Mouse (Mus musculus) CD4-positive, CD25-positive, alpha-beta regulatory T cell, adult 2 months (primary cell): Measurements from ENCODE around the gene Paqr7.
"Not testable (repeated sequence)": the region's sequence is repeated elsewhere in the genome, so short reads cannot be mapped to it uniquely, and the experiment has no call there.

Experiments used
- DNase-seq: peaks from one replicate; pipeline ENCODE4 v3.0.0-alpha.2; 2012; ENCODE audit warnings: low read depth, low spot score

Paqr7 gene

DNA sequence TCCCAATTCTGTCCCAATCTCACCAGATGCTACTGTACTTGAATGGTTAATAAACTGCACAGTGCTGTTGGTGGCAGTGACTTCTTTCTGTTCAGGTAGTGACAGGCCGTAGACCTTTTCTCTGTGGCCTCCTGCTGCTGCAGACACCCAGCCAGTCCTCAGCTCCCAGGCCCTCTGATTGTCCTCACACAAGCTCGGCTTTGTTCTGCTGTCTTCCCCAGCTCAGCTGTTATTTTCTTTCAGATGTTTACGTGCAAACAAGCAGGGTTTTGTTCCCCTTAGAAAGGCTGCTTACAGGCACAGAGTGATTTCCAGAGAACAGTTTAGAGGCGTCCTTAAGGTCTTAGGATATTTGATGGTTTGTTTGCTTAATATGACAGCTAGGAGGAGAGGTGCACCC is 22.7 kb upstream of the Paqr7 start:
- DNase-seq: no peak

DNA sequence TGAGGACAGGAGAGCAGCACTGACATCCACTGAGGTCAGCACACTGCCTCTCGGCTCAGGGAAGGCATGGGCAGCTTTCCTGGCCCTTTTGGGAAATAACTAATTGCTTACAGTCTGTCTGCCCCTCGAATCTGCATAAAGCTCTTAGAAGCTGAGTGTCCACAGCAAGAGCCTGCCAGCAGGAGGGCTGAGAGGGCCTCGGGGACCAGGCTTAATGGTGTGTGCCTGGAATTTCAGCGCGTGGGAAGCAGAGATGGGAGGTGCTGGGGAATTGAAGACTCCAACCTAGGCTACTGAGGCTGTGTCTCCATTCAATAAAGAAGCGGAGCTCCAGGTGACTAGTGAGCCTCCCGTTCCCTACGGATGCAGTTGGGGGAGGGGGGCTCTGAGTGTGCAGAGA is 22.3 kb upstream of the Paqr7 start:
- DNase-seq: no peak

DNA sequence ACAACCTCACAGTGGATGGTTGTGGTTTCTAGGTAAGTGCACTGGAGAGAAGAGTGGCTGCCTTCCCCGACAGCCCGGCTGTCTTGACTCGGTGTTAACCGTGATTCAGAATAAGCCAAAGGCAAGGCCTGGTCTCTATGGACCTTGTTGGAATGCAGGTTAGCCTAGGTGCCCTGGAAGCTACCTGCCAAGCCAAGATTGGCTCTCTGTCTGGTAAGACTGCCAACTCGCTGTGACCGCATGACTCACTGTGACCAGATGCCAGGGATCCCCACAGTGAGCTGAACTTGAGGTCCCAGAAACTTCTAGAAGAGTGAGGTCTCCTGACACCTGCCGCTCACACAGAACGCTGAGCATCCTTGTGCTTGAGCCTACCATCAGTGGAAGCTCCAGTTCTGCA is 19.6 kb upstream of the Paqr7 start:
- no peak for DNase-seq

DNA sequence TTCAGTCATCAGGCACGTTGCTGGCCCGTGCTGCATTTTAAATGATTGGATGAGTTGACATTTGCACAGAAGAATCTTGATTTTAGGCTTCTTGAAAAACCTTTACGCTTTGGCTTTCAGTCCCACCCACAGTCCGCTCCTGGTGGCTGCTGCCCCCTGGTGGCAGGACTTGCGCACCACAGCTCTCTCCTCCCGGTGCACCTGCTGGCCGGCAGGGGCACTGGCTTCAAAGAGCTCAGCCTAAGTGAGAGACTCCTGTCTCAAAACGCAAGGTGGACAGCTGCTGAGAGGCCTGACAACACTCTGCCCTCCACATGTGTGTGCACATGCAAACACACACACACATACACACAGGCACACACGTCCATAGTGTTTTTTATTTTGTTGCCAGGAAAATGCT is 18.5 kb upstream of the Paqr7 start:
- peak; percentile 95 for DNase-seq

DNA sequence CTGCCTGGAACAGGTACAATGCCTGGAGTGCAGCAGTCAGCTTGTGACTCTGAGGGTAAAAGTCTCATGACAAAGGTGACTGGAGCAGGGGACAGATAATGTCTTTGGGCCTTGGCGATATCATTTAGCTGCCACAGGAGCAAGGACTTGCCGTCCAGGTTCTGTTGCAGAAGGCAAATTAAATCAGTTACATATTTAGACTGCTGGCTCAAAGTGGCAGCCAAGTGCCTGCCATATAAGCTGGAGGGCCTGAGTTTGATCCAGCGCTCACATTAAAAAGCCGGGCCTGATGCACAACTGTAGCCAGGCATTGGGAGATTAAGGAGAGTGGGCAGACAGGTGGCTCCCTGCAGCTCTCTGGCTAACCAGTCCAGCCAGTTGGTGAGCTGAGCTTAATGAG is 16.7 kb upstream of the Paqr7 start:
- DNase-seq: no peak

DNA sequence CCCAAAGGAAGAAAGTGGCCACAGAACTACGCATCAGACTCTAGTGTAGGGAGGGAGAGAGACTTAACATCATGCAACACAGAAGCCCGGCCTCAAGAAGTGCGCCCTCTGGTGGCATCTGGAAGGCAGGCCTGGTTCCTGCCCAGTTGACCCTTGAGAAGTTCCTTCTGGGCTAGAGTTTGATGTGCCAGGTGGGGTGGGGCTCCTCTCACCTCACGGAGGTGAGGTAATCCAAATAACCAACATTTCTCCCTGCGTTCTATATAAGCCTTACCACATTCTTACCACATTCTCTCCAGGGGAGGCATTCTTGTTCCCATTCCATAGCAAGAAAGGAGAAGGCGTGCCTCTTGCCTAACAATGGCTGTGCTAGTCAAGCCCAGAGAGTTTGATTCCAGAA is 15.6 kb upstream of the Paqr7 start:
- peak; percentile 86 for DNase-seq

DNA sequence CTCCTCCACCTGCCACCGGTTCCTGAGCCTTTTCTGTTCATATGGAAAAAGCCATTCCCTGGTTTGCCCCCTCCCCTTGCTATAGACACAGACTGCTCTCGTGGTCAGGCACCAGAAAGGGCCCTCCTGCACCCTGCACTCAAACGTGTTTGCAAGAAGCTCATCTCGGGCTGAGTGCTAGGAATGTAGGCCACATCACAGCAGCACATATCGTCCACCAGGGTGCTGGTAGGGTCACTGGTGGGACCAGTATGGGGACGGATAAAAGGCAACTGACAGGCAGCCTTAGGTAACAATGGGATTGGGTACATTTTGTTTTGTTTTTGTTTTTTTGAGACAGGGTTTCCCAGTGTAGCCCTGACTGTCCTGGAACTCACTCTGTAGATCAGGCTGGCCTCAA is 15.2 kb upstream of the Paqr7 start:
- no peak for DNase-seq

DNA sequence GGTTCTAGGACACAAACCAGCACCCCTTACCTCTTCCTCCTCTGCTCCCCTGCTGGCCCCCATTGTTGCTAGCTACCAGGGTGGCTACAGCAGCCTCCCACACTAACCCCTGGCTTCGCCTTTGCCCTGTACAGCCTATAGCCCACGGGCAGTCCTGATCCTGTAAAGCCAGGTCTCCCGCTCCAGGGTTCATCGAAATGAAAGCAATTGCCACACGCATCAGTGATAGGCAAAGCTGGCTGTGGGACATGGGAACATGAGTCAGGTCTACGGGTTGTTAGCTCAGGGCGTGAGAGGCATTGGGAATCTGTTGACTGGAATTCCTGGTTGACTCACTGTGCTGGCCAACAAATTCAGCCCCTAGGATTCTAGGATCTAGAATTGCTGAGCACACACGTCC is 14.1 kb upstream of the Paqr7 start:
- no peak for DNase-seq

DNA sequence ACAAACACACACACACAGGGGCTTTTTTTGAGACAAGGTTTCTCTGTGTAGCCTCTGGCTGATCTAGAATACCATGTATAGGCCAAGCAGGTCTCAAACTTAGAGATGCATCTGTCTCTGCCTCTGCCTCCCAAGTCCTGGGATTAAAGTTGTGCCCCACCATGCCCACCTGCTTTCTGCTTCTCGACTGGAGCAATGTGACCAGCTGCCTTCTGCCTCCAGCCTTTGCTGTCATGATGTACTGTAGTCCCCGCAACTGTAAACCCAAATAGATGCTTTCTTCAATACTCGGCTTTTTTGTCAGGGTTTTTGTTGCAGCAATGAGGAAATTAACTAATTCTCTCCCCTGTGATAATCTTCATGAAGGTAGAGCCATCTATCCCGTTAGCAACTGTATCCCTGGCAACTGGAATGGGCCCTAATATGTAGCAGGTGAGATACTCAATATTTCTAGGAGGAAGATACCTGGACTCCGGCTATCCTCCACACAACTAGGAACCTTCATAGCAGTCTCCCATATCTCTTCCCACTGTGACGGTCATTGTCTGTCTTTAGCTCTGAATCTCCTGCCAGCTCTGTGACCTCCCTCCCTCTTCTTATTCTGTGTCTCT is 13.3 kb upstream of the Paqr7 start:
- no peak for DNase-seq

DNA sequence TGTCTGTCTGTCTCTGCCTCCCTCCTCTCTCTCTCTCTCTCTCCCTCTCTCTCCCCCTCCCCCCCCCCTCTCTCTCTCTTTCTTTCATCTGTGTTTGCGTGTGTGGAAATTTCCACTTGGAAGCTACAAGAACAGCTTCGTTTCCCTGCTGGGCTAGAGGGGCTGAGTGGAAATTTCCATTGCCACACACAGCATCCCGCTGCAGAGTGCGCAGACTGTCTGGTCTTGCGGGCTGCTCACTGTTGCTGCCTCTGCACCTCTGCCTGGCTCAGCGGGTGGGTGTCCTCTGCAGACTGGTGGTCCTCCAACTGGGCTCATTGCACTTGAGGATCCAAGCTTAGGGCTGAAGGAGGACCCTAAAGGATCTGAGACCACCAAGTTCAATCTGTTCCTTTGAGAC is 12.8 kb upstream of the Paqr7 start:
- peak; percentile 40 for DNase-seq

DNA sequence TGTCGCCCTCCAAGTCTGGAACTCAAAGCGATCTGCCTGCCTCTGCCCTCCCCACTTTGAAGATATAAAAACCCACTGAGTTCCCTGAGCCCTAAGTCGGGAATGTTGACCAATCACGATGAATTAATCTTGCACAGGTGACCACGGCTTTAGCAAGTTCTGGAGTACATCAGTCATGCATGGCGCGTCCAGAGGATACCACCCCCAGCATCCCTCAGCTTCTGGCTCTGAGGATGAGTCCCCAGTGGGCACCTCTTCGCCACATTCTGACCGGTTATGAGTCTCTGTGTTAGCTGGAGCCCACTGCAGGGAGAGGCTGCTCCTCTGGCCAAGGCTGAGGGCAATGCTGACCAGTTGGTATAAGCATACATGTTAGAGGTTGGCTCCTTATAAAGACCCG is 12.3 kb upstream of the Paqr7 start:
- DNase-seq: no peak

DNA sequence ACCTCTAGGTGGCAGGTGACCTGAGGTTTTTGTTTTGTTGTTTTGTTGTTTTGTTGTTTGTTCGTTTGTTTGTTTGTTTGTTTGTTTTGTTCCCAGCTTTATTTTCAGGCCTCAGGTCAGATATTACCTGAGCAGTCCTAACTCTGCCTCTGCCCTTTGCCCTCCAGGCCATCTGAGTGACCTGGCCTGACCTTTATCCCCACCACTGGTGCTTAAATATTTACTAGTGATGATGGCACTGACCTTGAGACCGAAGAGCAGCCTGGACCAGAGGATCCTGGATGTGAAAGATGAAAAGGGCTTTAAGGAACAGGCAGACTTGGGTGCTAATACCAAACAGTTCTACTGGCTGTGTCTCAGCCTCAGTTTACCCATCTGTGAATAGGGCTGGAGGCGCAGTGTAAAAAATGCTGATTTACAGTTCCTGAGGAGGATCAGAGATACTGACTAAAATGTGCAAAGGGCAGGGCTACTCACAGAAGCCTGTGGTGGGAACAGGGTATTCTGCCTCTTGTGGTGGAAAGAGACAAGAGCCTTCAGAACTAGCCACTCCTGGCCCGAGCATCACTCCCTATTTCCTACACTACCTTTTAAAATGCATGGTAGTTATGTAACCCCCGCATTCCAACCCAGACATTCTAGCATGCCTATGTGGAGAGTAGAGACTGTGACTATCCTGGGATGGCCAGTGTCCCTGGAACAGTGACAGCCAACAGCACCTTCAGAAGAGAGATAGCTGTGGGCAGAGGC is 11.2 kb upstream of the Paqr7 start:
- DNase-seq: no peak

DNA sequence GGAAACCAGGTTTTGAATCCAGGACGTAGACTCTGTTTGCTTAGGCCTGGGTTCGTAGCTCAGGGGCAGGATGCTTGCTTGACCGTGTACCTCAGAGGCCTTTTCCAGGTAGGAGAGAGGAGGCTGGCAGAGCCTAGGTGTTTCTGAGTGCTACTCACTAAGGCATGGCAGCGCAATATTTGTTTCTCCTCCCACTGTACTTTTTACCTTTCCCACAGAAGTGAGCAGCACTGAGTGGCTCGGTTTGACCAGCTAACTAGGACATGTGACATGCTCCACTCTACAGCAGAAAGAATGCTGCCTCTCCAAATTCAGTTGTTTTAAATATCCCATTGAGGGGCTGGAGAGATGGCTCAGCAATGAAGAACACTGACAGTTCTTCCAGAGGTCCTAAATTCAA is 8.3 kb upstream of the Paqr7 start:
- no peak for DNase-seq

DNA sequence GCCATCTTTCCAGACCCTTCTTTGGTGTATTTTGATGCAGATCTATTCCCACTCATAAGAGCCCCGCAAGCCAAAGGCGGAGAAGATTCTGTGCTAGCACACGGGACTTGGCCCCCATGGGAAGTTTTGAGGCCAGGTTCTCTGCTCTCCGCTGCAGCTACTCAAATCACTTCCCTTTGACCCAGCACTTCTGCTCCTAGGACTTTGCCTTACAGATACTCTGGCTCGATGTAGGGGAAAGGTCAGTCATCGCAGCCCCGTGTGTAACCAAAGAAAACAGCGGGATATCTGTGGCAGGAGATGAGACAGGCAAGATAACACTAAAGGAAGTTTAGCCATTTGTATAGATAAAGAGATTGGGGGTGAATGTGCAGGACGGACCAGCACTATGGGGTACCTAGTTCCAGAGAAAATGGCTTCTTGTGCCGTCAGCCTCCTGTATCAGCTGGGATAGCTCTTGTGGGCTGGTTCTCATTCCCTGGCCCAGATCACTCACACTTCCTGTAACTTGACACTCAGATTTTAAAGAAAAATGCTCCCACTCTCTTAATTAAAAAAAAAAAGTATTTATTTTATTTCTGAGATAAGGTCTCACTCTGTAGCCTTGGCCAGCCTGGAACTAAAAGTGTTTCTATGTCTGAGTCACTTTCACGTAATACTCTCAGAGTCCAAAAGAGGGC is 6.4 kb upstream of the Paqr7 start:
- no peak for DNase-seq

DNA sequence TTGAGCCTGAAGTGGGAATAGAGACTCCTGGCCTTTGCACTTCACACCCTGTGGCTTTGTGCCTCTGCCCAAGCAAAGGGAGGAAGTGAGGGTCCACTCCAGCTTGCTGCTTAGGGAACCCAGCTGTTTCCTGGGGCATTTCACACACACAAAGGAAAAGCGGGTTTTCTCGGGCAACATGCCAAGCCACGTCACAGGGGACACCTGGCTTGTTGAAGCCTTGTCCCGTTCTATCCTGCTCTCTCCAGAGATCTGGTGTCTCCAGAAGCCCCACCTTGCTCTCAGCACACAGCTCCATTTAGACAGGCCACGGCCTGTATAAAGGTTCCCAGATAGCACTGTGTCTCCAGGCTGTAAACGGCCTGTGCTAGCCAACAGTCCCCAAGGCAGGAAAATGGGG is 4.8 kb upstream of the Paqr7 start:
- no peak for DNase-seq

DNA sequence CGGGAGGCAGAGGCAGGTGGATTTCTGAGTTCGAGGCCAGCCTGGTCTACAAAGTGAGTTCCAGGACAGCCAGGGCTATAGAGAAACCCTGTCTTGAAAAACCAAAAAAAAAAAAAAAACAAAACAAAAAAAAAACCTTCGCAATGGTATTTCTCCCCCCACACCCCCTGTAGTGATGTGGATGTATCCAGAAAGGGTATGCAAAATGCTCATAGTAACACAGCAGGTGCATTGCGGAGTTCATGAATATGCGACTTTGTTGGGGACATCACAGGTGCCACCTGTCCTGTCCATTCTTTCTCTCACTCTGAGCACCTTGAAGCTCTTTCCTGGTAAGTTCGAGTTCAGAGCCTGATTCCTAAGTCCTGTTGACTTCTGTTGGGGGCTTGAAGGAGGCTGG is 2.3 kb upstream of the Paqr7 start:
- not testable (repeated sequence) for DNase-seq

DNA sequence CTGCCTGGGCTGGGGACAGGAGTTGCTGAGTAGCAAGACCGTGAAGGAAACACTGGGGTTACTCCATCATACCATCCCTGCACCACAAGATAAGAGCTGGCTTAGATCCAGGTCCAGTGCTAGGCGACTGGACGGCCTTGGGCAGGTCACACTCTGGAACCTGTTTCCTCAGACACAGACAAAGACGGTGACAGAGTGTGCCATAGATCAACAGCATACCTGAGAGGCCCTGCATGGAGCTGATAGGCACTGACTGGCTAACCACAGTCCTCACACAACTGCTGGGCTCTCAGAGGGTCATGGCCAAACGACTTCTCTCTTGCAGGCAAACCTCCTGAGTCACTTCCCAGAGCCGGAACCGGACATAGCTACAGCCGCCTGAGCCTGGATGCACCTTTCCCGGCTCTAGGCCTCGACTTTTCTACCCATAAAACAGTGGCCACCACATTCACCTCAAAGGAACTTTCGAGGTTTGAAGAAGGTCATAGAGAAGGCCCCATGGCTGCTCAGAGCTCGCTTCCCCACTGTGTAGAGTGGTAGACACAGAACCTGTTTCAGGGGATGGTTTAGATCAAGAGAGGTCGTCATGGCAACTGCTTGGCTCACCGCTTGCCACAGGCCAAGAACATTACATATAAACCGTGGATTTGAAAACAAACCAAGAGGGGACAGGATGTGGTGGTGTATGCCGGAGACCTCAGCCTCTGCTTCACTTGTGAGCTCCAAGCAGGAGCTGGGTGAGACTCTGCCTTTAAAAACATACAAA is 1.5 kb upstream of the Paqr7 start:
- peak; percentile 89 for DNase-seq

DNA sequence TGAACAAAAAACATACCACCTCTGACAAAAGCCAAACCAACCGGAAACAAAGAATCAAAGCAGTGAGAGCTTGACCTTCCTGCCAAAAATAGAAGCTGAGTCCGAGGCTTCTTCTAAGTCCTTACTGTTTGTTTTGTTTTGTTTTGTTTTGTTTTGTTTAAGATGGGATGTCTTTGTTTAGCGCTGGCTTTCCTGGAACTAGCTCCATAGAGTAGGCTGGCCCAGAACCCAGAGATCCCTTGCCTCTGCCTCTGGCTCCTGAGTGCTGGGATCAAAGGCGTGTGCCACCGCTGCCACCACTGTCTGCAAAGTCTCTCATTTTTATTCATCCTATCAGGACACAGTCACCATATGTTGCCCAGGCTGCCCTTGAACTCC is 962 bp upstream of the Paqr7 start:
- DNase-seq: no peak

DNA sequence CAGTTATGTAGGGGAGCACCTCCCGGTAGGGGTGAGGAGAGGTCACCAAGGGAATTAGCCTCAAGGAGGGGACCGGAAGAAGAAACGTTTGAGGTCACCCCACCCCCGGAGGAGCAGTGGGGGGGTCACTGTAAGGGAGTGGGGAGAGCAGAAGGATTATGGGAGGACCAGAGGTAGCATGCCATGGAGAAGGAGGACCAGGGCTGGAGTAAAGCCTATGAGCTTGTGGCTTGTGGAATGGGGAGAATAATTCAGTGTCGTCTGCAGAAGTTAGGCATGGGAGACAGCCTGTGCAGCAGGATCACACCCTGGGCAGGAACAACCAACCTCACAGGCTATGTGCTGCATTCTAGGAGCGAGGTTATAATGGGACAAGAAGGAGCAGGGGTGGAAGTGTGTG is 726 bp downstream of the Paqr7 start:
- no peak for DNase-seq

DNA sequence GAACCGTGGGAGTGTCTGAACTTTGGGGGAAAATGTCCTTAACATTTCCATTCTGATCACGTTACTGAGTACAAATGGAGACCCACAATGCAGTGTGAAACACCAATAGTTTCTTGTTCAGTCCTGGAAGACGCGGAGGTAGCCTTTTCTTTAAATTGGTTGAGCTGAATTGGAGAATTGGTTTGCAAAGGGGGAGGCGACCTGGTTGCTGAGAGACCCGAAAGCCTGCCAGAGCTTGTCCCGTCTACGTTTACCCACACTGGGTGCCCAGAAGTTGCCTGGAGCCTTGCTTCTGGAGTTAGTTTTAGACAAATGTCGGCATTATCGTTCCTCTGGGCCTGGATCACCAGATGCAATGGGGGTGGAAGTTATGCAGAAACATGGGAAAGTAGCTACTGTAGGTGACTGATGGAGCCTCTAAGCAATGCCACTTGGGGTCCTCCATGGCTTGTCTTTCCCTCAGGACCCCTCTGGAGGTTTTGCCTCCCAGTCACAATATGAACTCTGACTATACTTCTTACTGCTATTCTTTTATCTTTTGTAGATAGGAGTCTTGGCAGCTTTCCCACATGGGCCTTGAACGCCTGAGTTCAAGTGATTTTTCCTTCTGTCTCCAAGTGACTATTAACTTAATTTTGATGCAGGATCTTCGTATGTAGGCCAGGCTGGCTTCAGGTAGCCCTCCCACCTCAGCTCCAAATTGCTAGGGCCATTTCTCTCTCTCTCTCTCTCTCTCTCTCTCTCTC is 1.7 kb downstream of the Paqr7 start:
- DNase-seq: no peak

DNA sequence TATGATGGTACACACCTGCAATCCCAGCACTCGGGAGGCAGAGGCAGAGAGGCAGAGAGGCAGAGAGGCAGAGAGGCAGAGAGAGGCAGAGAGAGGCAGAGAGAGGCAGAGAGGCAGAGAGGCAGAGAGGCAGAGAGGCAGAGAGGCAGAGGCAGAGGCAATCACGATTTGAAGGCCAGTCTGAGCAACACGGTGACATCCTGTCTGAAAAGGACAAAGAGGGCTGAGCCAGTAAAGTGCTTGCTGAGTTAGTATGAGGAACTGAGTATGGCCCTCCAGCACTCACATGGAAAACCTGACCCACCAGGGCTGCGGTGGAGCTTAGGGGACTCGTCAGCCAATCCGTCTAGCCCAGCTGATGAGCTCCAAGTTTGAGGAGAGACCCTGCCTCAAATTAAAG is 2.5 kb downstream of the Paqr7 start:
- DNase-seq: not testable (repeated sequence)

DNA sequence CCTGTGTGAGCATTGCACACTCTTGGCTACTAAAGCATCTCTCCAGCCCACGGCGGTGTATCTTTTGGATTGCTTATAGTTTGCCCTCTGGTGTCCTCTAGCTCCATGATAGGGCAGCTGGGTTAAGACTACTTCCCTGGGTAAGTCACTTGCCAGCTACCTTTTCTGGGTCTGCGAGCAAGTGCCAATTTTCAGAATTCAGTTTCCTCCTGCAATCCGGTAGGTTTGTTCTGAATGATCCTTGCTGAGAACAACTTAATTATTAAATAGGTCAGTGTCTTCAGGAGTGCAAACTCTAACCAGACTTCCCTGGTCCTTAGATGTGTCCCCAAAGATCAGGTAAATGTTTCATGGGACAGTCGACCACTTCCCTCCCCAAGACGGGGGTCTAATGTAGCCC is 4.6 kb downstream of the Paqr7 start:
- no peak for DNase-seq
